Mouse (Mus musculus) C2C12 (cell line): Measurements from ENCODE around the gene Calm1.

ENCODE experiments used
- CTCF ChIP-seq: IDR thresholded peaks from one replicate; pipeline ENCODE4 v1.5.1; 2011; ENCODE audit not compliant: control insufficient read depth, insufficient read depth, insufficient read length
- FOSL1 ChIP-seq: IDR thresholded peaks from one replicate; pipeline ENCODE4 v1.8.0; 2011; ENCODE audit warnings: mild to moderate bottlenecking, low read length; ENCODE audit not compliant: poor library complexity, insufficient read depth, severe bottlenecking
- MYOD1 ChIP-seq: IDR thresholded peaks from one replicate; pipeline ENCODE4 v1.6.1; 2011; ENCODE audit warnings: low read depth; ENCODE audit not compliant: control insufficient read depth, insufficient read length

DNA sequence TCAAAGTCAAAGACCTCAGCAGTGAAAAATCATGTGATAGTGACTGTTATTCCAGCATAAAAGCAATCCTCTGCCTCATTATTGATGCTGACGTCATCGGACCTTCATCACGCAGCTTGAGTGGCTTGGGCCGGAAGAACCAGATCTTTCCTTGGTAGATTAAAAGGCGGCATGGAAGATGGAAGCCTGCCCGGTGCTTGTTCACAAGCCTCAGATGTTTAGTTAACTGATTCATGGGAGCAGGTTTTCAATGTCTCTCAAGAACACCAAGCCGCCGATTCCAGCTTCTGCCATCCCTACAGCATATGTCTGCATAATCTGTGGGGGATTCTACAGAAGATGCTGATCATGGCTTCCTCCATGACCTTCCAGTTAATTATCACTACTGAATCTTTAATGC, 32.3 kb upstream of the Calm1 start:
- no peak for TF ChIP-seq CTCF
- TF ChIP-seq FOSL1, result no peak
- TF ChIP-seq MYOD1, result no peak
